10 mouse cellular contexts compared by ENCODE assay signal in genomic region chr3:27228530-27229309, GRCm38 (mm10). TPM values are rescaled to one million over a fixed set of nuclear protein-coding genes. Genes with fewer than 3 reads are reported as not detected.
DNase-seq lines count a peak whose midpoint lies in the region; ATAC-seq and TF ChIP-seq lines count a peak whose summit lies in the region.
"Had no signal": no experiment of that assay in that cellular context is flagged by ENCODE, and none has a peak within 500 bp of the region (broad histone marks: within the 10 kb centered on the region; RNA-seq: fewer than 3 reads in every experiment).

No protein-coding gene starts in this region.

- H3K4me2 ChIP-seq in intestine, embryonic 16.5 days (ENCODE audit: low read depth, low read length), result no peak overlapping the region
- H3K4me2 ChIP-seq in intestine, embryonic 15.5 days (replicated peaks), result no peak overlapping the region

- no peaks in the 10 kb centered on the region for H3K9me3 ChIP-seq in intestine, embryonic 16.5 days (ENCODE audit: control insufficient read depth, low read length)
- H3K9me3 ChIP-seq in intestine, embryonic 15.5 days, result no peaks in the 10 kb centered on the region

- peaks cover 6% of the 10 kb centered on the region; the same call in 1 of the 2 replicates for H3K4me1 ChIP-seq in intestine, embryonic 16.5 days (ENCODE audit: control insufficient read depth, insufficient read depth, low read length)
- no peaks in the 10 kb centered on the region for H3K4me1 ChIP-seq in intestine, embryonic 15.5 days (replicated peaks)

- WGBS in intestine, embryonic 16.5 days, result 73% methylated on average over 11 of the region's 11 CpGs
- 70% methylated on average over 11 of the region's 11 CpGs for whole genome bisulfite sequencing in intestine, embryonic 15.5 days

- intact Hi-C loops in heart, postnatal 25 days (cut with DNase I), result no loop called here

- TF ChIP-seq POLR2A in brain, embryonic 14.5 days (IDR thresholded peaks at IDR 0.05; ENCODE audit: borderline replicate concordance, extremely low read depth, insufficient read depth, insufficient read length, poor library complexity, severe bottlenecking), result no peak

- TF ChIP-seq CTCF in brain, embryonic 14.5 days (IDR thresholded peaks at IDR 0.05; ENCODE audit: borderline replicate concordance, extremely low read depth, insufficient read depth, insufficient read length), result peak; percentile 32; the same call in 1 of the 2 replicates

- no peaks in the 10 kb centered on the region for H3K27me3 ChIP-seq in intestine, embryonic 16.5 days (replicated peaks; ENCODE audit: control insufficient read depth, insufficient read depth, low read length)
- H3K27me3 ChIP-seq in intestine, embryonic 15.5 days (replicated peaks), result no peaks in the 10 kb centered on the region

- no peak overlapping the region for H3K4me3 ChIP-seq in intestine, embryonic 16.5 days (ENCODE audit: low read length)
- no peak overlapping the region for H3K4me3 ChIP-seq in intestine, embryonic 15.5 days (replicated peaks)

- ATAC-seq in intestine, embryonic 16.5 days, result peak; percentile 28; the same call in 1 of the 2 replicates
- no peak; the same call in 1 of the 2 replicates for ATAC-seq in intestine, embryonic 15.5 days

- no peaks in the 10 kb centered on the region for H3K36me3 ChIP-seq in intestine, embryonic 16.5 days (ENCODE audit: control insufficient read depth, insufficient read depth, low read length)
- H3K36me3 ChIP-seq in intestine, embryonic 15.5 days, result no peaks in the 10 kb centered on the region

- H3K9ac ChIP-seq in intestine, embryonic 16.5 days (ENCODE audit: low read depth, low read length), result no peak overlapping the region
- no peak overlapping the region for H3K9ac ChIP-seq in intestine, embryonic 15.5 days

- peak; percentile 9 for DNase-seq in CD4-positive helper T cell, adult 2 months (ENCODE audit: low read depth, low spot score)
- DNase-seq in brain, embryonic 14.5 days (ENCODE audit: low read depth), result no peak
- peak; percentile 70 for DNase-seq in lung, postnatal 25 days (ENCODE audit: low spot score)
- no peak for DNase-seq in c-Kit-positive CD71-positive TER-119-positive erythroid progenitor cells, embryonic 14.5 days (ENCODE audit: low spot score)
- DNase-seq in heart, postnatal 25 days (ENCODE audit: low spot score), result no peak
- DNase-seq: gastrocnemius, postnatal 25 days; retina, postnatal 1 day; thymus, postnatal 25 days had no signal

- peak overlapping the region; percentile 16 for H3K27ac ChIP-seq in intestine, embryonic 16.5 days (ENCODE audit: low read length)
- H3K27ac ChIP-seq in intestine, embryonic 15.5 days, result no peak overlapping the region

RNA-seq across cellular contexts. Expression of gene Nceh1, which starts 46.0 kb away (rescaled TPM):
- 9.4 and 10.1 TPM in 2 replicates for polyA plus RNA-seq in intestine, embryonic 16.5 days (2015; fragmentation: Nextera tagmentation; extraction: Ambion mirVana)
- 8.6 and 9.3 TPM in 2 replicates for polyA plus RNA-seq in intestine, embryonic 15.5 days (2015; fragmentation: Nextera tagmentation; extraction: Ambion mirVana)
- polyA plus RNA-seq in brain, embryonic 14.5 days (2012; rRNA removed), result 3.0 and 5.4 TPM in 2 replicates
- 100 to 1,000 TPM; 172 to 189 TPM for total RNA-seq in heart, postnatal 25 days (2021)

Comparison
In these comparisons a context has a peak if more than half of its experiments do, and no peak if none do; other contexts are left out.
1. DNase-seq: peak in CD4-positive helper T cell, adult 2 months (single experiment) and lung, postnatal 25 days (single experiment); none in brain, embryonic 14.5 days (single experiment), c-Kit-positive CD71-positive TER-119-positive erythroid progenitor cells, embryonic 14.5 days (single experiment) and heart, postnatal 25 days (single experiment).